Mouse (Mus musculus) kidney, adult 2 months (tissue): ENCODE data around the gene Vmn1r1. TPM values are rescaled to one million over a fixed set of nuclear protein-coding genes. Genes with fewer than 3 reads are reported as not detected.

ENCODE experiments used
- DNase-seq: peaks from one replicate; pipeline ENCODE4 v3.0.0; 2021
- H3K27ac ChIP-seq: fragments of 200-500 bp; 2 replicates; pipeline ENCODE4 v1.5.1; 2012; ENCODE audit warnings: low read depth, low read length, control low read depth, inconsistent platforms; ENCODE audit not compliant: insufficient read depth
- H3K27me3 ChIP-seq: fragments of 200-500 bp; replicated peaks from 2 replicates; pipeline ENCODE4 v1.6.1; 2012; ENCODE audit warnings: mild to moderate bottlenecking, moderate library complexity, low read length, inconsistent platforms; ENCODE audit not compliant: control insufficient read depth, insufficient read depth
- H3K36me3 ChIP-seq: fragments of 200-500 bp; 2 replicates; pipeline ENCODE4 v1.6.1; 2012; ENCODE audit warnings: mild to moderate bottlenecking, moderate library complexity, low read length, inconsistent platforms; ENCODE audit not compliant: control insufficient read depth, insufficient read depth
- H3K4me1 ChIP-seq: fragments of 200-500 bp; 2 replicates; pipeline ENCODE4 v1.6.1; 2011; ENCODE audit warnings: low read length; ENCODE audit not compliant: control insufficient read depth, insufficient read depth
- H3K4me3 ChIP-seq: fragments of 200-500 bp; 2 replicates; pipeline ENCODE4 v1.5.1; 2011; ENCODE audit warnings: mild to moderate bottlenecking, low read depth, low read length, control low read depth; ENCODE audit not compliant: insufficient read depth
- CTCF ChIP-seq: fragments of 200-500 bp; conservative IDR thresholded peaks from 2 replicates; pipeline ENCODE4 v1.5.1; 2011; ENCODE audit warnings: low read depth, mild to moderate bottlenecking, control low read depth, low read length, moderate library complexity, mixed read lengths; ENCODE audit not compliant: insufficient read depth, insufficient read length
- POLR2A ChIP-seq: fragments of 200-500 bp; IDR thresholded peaks from one replicate; pipeline ENCODE4 v1.6.1; 2011; ENCODE audit warnings: low read depth, low read length, control low read depth
- WGBS: fragments of 180-500 bp; shearing (Covaris S2); methylation state at CpG from one replicate; pipeline ENCODE4 v1.1.7; 2018; 5-methylcytosine and 5-hydroxymethylcytosine counted together
- polyA plus RNA-seq: library from polyadenylated mRNA; depleted of rRNA; stranded (reverse); fragments of >200 nt; gene quantifications from 2 replicates; pipeline ENCODE4 v1.2.3, GENCODE M21; 2012

Gene Vmn1r1
- polyA plus RNA-seq, 1 experiment, result not detected

- no peak overlapping the region for H3K4me3 ChIP-seq
- DNase-seq, result no peak
- no peak overlapping the region for H3K27ac ChIP-seq
- no peaks in the 10 kb centered on the region for H3K27me3 ChIP-seq
- TF ChIP-seq POLR2A (no peak), CTCF (no peak)
- H3K4me1 ChIP-seq, result no peaks in the 10 kb centered on the region
- no peaks in the 10 kb centered on the region for H3K36me3 ChIP-seq
- WGBS, result 45% methylated on average over 28 of the region's 28 CpGs
These were observed 26.8 kb downstream of the Vmn1r1 start for GRCm38 (mm10) chr1:182137204-182138125.

DNA sequence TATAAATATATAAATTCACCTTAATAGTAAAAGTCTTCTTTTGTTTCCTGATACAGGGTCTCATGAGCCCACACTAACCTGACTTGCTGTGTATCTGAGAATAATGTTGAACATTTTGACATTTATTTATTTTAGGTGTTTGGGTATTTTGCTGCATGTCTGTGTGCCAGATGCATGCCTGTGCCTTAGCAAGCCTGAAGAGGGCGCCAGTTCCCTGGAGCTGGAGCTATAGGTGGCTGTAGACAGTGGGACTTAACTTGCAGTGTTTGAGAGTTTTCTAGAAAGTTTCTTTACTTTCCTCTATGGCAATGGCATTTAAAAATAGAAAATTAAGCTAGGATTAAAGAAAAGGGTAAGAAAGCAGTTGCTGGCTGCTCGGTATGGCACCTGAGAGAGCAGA, 33.5 kb downstream of the Vmn1r1 start:
- peak; percentile 35 for DNase-seq

GRCm38 (mm10) chr1:182124924-182125368, 39.3 kb downstream of the Vmn1r1 start:
- peak; percentile 92 for DNase-seq
- TF ChIP-seq POLR2A (peak; percentile 24), CTCF (no peak)
- no peaks in the 10 kb centered on the region; the same call in 1 of the 2 replicates for H3K36me3 ChIP-seq
- under 1% methylated on average over 33 of the region's 33 CpGs for WGBS
- H3K27me3 ChIP-seq, result no peaks in the 10 kb centered on the region
- H3K4me3 ChIP-seq, result peak overlapping the region; percentile 75
- peak overlapping the region; percentile 29 for H3K27ac ChIP-seq
- peaks cover 9% of the 10 kb centered on the region for H3K4me1 ChIP-seq

More for the DNA sequence above, 33.5 kb downstream of the Vmn1r1 start:
- Histone ChIP-seq H3K27me3 (no peaks in the 10 kb centered on the region), H3K4me1 (peaks cover 2% of the 10 kb centered on the region), H3K4me3 (no peak overlapping the region), H3K36me3 (no peaks in the 10 kb centered on the region; the same call in 1 of the 2 replicates), H3K27ac (no peak overlapping the region)
- TF ChIP-seq CTCF (peak; percentile 65), POLR2A (no peak)
- whole genome bisulfite sequencing, result 55% methylated on average over 2 of the region's 2 CpGs

- Histone ChIP-seq H3K27me3 (no peaks in the 10 kb centered on the region), H3K27ac (peak within 1 kb of the TSS; percentile 29), H3K36me3 (no peaks in the 10 kb centered on the region; the same call in 1 of the 2 replicates), H3K4me3 (peak within 1 kb of the TSS; percentile 75), H3K4me1 (peaks cover 9% of the 10 kb centered on the region)
- DNase-seq, result peak; percentile 99
- no peak for TF ChIP-seq POLR2A
- TF ChIP-seq CTCF, result peak; percentile 92
- under 1% methylated on average over 37 of the region's 37 CpGs for WGBS
These were observed 39.8 kb downstream of the Vmn1r1 start, which contains the start of gene Srp9 for GRCm38 (mm10) chr1:182124506-182124905. Gene Srp9, plus strand, starts transcription at chr1:182124737.

DNA sequence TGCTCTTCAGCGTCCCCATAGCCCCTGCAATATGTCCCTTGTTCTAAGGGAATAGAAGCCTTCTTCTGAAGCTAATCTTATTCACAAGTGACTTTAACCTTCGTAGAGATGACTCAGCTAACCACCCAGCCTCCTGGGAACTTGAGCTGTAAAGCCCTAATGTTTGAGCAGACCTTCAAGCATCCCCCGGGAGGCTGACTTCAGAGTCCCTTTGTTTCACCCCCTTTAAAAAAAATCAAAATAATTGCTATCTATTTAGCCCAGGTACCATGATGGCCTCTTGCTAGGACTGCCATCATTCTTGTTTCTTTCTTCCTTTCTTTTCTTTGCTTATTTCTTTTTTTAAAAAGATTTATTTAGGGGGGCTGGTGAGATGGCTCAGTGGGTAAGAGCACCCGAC, 41.9 kb downstream of the Vmn1r1 start:
- Histone ChIP-seq H3K27me3 (no peaks in the 10 kb centered on the region), H3K4me3 (no peak overlapping the region), H3K27ac (no peak overlapping the region), H3K36me3 (no peaks in the 10 kb centered on the region), H3K4me1 (peaks cover 9% of the 10 kb centered on the region)
- TF ChIP-seq POLR2A (no peak), CTCF (no peak)
- WGBS, result 82% methylated on average over 4 of the region's 4 CpGs
- DNase-seq, result no peak

GRCm38 (mm10) chr1:182115651-182116408, 48.5 kb downstream of the Vmn1r1 start:
- no peaks in the 10 kb centered on the region for H3K4me1 ChIP-seq
- H3K27ac ChIP-seq, result no peak overlapping the region
- no peaks in the 10 kb centered on the region for H3K36me3 ChIP-seq
- WGBS, result 41% methylated on average over 7 of the region's 7 CpGs
- TF ChIP-seq POLR2A, result no peak
- TF ChIP-seq CTCF, result peak; percentile 55; the same call in 1 of the 2 replicates
- DNase-seq, result peak; percentile 63
- no peaks in the 10 kb centered on the region for H3K27me3 ChIP-seq
- H3K4me3 ChIP-seq, result no peak overlapping the region
